Mouse (Mus musculus) intestine, embryonic 16.5 days (tissue): ENCODE data around the gene Treml1. TPM values are rescaled to one million over a fixed set of nuclear protein-coding genes. Genes with fewer than 3 reads are reported as not detected.
"Not testable (repeated sequence)": the region's sequence is repeated elsewhere in the genome, so short reads cannot be mapped to it uniquely, and the experiment has no call there.

Experiments used
- ATAC-seq: fragments of 200-750 bp; cut with Nextera tagmentation; 2 replicates; pipeline ENCODE4 v1.8.0; 2017; ENCODE audit warnings: moderate TSS enrichment, moderate library complexity
- H3K27ac ChIP-seq: fragments of 300-500 bp; sonication (generic); 2 replicates; pipeline ENCODE4 v1.5.1; 2014; ENCODE audit warnings: mild to moderate bottlenecking, low read length
- H3K27me3 ChIP-seq: fragments of 300-500 bp; sonication (generic); replicated peaks from 2 replicates; pipeline ENCODE4 v1.6.1; 2014; ENCODE audit warnings: low read length, control low read depth, mixed read lengths; ENCODE audit not compliant: control insufficient read depth, insufficient read depth
- H3K36me3 ChIP-seq: fragments of 300-500 bp; sonication (generic); 2 replicates; pipeline ENCODE4 v1.6.1; 2014; ENCODE audit warnings: low read length, control low read depth; ENCODE audit not compliant: control insufficient read depth, insufficient read depth
- H3K4me1 ChIP-seq: fragments of 300-500 bp; sonication (generic); 2 replicates; pipeline ENCODE4 v1.6.1; 2014; ENCODE audit warnings: low read length, control low read depth, mixed read lengths; ENCODE audit not compliant: control insufficient read depth, insufficient read depth
- H3K4me2 ChIP-seq: fragments of 300-500 bp; sonication (generic); 2 replicates; pipeline ENCODE4 v1.6.1; 2014; ENCODE audit warnings: low read depth, low read length, control low read depth
- H3K4me3 ChIP-seq: fragments of 300-500 bp; sonication (generic); 2 replicates; pipeline ENCODE4 v1.5.1; 2014; ENCODE audit warnings: mild to moderate bottlenecking, low read length
- H3K9ac ChIP-seq: fragments of 300-500 bp; sonication (generic); 2 replicates; pipeline ENCODE4 v1.6.1; 2014; ENCODE audit warnings: low read depth, low read length
- H3K9me3 ChIP-seq: fragments of 300-500 bp; sonication (generic); 2 replicates; pipeline ENCODE4 v1.6.1; 2016; ENCODE audit warnings: low read length, control low read depth; ENCODE audit not compliant: control insufficient read depth
- WGBS: fragments of 180-500 bp; shearing (Covaris S2); extraction: QIAGEN DNeasy Blood & Tissue Kit; methylation state at CpG from one replicate; pipeline ENCODE4 v1.1.7; 2014; 5-methylcytosine and 5-hydroxymethylcytosine counted together
- polyA plus RNA-seq: library from polyadenylated mRNA; unstranded; fragments of >200 nt; fragmentation: Nextera tagmentation; extraction: Ambion mirVana; gene quantifications from 2 replicates; pipeline ENCODE4 v1.2.1, GENCODE M21; 2015

Treml1 gene
- 0.44 and 0.98 TPM in 2 replicates for polyA plus RNA-seq

DNA sequence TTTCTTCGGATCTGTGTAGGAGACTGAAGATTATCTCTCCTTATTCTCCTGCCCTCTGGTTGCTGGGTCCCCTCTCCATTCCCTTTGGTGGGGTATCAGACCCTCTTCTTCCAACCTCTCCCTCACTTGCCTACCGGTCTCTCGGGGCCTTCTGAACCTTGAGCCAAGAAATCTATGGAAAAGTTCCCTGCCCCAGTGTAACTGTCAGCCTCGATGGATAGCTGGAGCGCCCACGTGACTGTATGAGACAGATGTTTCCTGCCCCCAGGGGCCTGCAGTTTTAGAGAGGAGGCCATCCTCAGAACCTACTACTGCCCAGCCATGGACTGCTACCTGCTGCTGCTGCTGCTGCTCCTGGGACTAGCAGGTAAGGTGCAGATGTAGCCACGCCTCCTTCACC lies at the start of gene Treml1:
Gene Treml1 (plus strand): TSS at position 301 of the 400 bp plus-strand sequence.
- 72% methylated on average over 7 of the region's 7 CpGs for whole genome bisulfite sequencing
- no peak for ATAC-seq
- no peaks in the 10 kb centered on the region for H3K36me3 ChIP-seq
- H3K9me3 ChIP-seq = no peaks in the 10 kb centered on the region
- H3K27me3 ChIP-seq = no peaks in the 10 kb centered on the region
- H3K4me3 ChIP-seq = no peak within 1 kb of the TSS
- H3K27ac ChIP-seq = no peak within 1 kb of the TSS
- no peak within 1 kb of the TSS for H3K9ac ChIP-seq
- H3K4me2 ChIP-seq = no peak within 1 kb of the TSS
- H3K4me1 ChIP-seq = no peaks in the 10 kb centered on the region

DNA sequence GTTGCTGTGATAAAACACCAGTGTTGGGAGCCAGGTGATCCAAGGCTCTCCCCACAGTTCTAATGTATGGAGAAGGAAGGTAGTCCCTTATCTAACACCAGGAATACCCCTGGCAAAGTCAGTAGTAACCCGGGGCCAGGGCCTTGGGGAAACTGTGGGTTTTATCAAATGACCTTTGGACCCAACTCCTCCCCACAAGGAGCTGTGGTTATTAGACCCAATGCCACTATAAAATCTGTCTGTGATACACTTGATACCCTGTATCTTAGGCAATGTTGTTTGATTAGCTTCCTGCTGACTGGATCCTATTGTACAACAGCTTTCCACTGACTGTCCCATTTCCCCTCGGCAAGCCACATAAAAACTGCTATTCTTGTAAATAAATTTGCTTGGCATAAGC lies 47.6 kb upstream of the Treml1 start:
- no peak overlapping the region for H3K9ac ChIP-seq
- H3K9me3 ChIP-seq = no peaks in the 10 kb centered on the region
- H3K4me2 ChIP-seq = no peak overlapping the region
- no peaks in the 10 kb centered on the region for H3K27me3 ChIP-seq
- H3K27ac ChIP-seq = no peak overlapping the region
- 38% methylated on average over 2 of the region's 2 CpGs for WGBS
- no peak overlapping the region for H3K4me3 ChIP-seq
- H3K4me1 ChIP-seq = peaks cover 2% of the 10 kb centered on the region; the same call in 1 of the 2 replicates
- H3K36me3 ChIP-seq = no peaks in the 10 kb centered on the region
- peak; percentile 92 for ATAC-seq

DNA sequence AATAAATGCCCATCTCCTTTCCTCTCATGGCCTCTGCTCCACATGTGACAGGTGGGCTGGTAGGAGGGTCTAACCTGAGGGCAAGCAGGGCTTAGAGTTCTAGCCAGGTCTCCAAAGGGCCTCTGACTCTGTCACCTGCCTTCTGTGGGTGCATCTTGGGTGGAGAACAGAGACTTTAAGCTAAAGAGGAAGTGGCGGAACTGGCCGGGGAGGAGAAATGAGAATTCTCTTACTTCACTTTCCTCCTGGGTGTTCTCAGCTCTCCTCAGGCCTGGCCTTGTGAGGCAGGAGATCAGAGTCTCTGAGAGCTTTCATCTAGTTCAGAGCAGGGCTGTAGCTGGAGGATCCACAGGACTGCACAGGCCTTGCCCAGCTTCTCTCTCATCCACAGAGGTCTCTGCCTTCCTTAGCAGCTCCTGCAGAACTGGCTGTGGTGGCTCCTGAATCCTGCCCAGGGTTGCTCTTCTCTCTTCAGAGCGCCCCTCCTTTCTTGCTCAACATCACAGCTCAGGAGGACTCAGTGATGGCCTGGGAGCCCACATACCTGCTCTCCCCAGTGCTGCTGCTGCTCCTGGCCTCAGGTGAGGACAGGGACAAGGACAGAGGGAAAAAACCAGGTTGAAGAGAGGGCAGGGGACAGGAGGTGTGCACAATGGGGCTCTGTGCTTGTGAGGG lies 43.7 kb upstream of the Treml1 start, which contains the start of gene B430306N03Rik:
Gene B430306N03Rik (plus strand): TSS at position 237 of the 675 bp plus-strand sequence.
- 83% methylated on average over 3 of the region's 3 CpGs for WGBS
- H3K36me3 ChIP-seq = not testable (repeated sequence)

DNA sequence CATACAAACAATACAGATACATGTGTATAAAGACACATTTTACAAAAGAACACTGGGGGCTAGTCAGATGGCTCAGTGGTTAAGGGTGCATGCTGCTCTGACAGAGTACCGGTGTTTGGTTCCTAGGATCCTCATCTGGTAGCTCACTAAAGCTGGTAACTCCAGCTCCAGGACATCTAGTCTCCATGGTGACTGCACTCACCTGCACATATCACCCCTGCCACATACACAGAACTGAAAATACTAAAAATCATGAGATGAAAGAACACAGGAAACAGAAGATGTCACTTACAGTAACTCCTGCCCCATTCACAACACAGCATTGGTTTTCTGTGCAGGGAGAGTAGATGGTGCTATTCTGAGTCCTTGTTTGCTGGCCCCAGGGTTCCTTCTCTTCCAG lies 41.0 kb upstream of the Treml1 start:
- Histone ChIP-seq H3K27me3 (no peaks in the 10 kb centered on the region), H3K9ac (no peak overlapping the region), H3K27ac (no peak overlapping the region), H3K4me2 (no peak overlapping the region), H3K4me1 (no peaks in the 10 kb centered on the region), H3K9me3 (no peaks in the 10 kb centered on the region), H3K4me3 (no peak overlapping the region), H3K36me3 (no peaks in the 10 kb centered on the region)
- no peak for ATAC-seq
- 88% methylated on average over 1 of the region's 1 CpGs for WGBS

More for the DNA sequence above, 43.7 kb upstream of the Treml1 start, which contains the start of gene B430306N03Rik:
- H3K27ac ChIP-seq, H3K4me3 ChIP-seq, H3K9me3 ChIP-seq, H3K4me1 ChIP-seq, H3K9ac ChIP-seq, H3K27me3 ChIP-seq, ATAC-seq, H3K4me2 ChIP-seq: not testable (repeated sequence)

DNA sequence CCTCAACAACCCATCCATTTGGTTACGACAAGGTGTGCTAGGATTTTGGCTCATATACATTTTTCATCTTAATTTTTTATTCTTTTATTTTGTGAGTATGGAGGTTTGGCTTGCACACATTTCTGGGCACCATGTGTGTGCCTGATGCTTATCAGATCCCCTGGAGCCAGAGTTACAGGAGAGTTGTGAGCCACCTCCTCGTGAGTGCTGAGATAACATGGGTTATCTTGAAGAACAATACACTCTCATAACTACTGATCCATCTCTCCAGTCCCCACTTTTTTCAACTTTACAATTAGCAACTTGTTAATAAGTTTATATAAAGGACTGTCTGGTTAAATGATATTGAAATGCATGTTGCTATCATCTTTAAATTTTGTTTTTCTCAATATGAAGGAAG lies 38.4 kb upstream of the Treml1 start:
- Histone ChIP-seq H3K4me2 (no peak overlapping the region), H3K4me3 (no peak overlapping the region), H3K9me3 (no peaks in the 10 kb centered on the region), H3K4me1 (no peaks in the 10 kb centered on the region), H3K27ac (no peak overlapping the region), H3K27me3 (no peaks in the 10 kb centered on the region), H3K36me3 (no peaks in the 10 kb centered on the region), H3K9ac (no peak overlapping the region)
- 76% methylated on average over 2 of the region's 2 CpGs for WGBS
- no peak for ATAC-seq

DNA sequence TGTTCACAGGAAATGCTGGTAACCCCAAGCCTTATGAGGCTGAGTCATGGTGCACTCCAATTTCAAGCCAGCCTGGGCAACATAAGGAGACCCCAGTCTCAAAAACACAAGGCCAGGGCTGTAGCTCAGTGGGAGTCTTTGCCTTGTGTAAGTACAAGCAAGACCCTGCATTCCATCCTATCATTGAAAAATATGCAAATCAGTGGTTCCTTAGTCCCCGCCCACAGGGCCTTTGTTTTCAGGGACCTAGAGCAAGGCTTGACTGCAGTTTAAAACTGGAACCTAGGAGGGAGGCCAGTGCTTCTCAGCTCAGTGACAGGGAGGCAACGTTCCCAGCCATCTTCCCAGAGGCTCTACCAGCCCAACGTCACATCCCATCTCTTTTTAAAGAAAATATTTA lies 36.5 kb upstream of the Treml1 start:
- no peak overlapping the region for H3K9ac ChIP-seq

DNA sequence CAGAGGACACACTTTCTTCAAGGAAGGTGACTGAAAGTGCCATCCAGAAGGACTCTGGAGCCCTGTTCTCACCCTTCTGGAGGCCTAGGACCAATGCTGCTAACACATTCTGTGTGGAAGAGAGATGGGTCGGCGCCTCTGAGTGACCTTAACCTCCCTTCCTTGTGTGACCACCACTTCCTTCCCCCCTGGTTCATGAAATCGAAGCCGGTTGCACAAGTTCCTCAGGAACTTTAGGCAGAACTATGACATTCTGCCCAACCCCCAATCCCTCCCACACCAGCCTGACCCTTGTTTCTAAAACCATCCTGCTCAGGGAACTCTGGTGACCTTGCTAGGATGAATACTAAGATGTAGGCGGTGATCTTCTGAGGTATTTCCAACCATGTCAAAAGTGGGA lies 35.5 kb upstream of the Treml1 start:
- Histone ChIP-seq H3K4me2 (no peak overlapping the region), H3K4me1 (no peaks in the 10 kb centered on the region), H3K27ac (no peak overlapping the region), H3K4me3 (no peak overlapping the region), H3K27me3 (no peaks in the 10 kb centered on the region), H3K36me3 (no peaks in the 10 kb centered on the region), H3K9ac (no peak overlapping the region), H3K9me3 (no peaks in the 10 kb centered on the region)
- ATAC-seq = no peak
- 90% methylated on average over 5 of the region's 5 CpGs for WGBS

More for the DNA sequence above, 36.5 kb upstream of the Treml1 start:
- 72% methylated on average over 3 of the region's 3 CpGs for WGBS
- Histone ChIP-seq H3K4me1 (no peaks in the 10 kb centered on the region), H3K9me3 (no peaks in the 10 kb centered on the region), H3K27me3 (no peaks in the 10 kb centered on the region), H3K36me3 (no peaks in the 10 kb centered on the region), H3K4me3 (no peak overlapping the region), H3K27ac (no peak overlapping the region), H3K4me2 (no peak overlapping the region)
- no peak for ATAC-seq

DNA sequence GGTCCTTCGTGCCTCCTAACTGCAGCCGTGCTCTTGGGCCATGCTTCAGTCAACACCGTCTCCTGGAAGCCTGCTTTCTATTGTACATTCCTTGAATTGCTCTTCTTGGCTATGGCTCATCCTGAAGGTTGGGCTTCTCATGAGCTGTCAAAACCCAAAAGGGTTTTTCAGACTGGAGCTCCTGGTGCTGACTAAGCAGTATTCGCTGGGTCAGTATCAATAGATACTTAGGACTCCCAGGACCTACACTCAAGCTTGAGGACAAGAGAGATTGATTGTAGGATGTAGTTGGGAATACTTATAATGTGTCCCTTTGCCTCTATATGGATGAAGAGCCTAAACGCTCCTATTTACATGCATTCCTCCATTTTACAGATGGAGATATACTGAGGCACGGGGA lies 34.6 kb upstream of the Treml1 start:
- WGBS = 91% methylated on average over 6 of the region's 6 CpGs
- no peaks in the 10 kb centered on the region for H3K36me3 ChIP-seq
- H3K4me2 ChIP-seq = no peak overlapping the region
- H3K4me3 ChIP-seq = no peak overlapping the region
- H3K27me3 ChIP-seq = no peaks in the 10 kb centered on the region
- H3K4me1 ChIP-seq = no peaks in the 10 kb centered on the region
- no peak for ATAC-seq
- H3K27ac ChIP-seq = no peak overlapping the region
- no peaks in the 10 kb centered on the region for H3K9me3 ChIP-seq
- H3K9ac ChIP-seq = no peak overlapping the region

DNA sequence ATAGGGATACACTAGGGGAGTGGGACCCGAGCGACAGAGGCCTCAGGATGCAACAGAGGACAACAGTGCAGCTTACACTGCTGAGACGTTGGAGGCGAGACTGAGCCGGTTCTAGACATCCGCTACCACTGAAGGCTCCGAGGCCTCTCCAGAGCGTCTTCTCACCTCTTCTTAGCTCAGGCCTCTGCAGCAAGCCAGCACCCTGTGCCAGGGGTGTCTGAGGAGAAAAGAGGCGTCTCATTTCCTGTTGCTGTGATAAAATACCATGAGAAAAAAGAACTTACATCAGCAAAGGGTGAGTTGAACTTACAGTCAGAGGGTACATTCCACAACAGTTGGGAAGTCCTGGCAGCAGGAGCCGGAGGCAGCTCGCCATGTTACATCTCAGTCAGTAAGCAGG lies 34.1 kb upstream of the Treml1 start:
- Histone ChIP-seq H3K4me2 (no peak overlapping the region), H3K9me3 (no peaks in the 10 kb centered on the region), H3K27me3 (no peaks in the 10 kb centered on the region), H3K4me1 (no peaks in the 10 kb centered on the region), H3K4me3 (no peak overlapping the region), H3K9ac (no peak overlapping the region), H3K27ac (no peak overlapping the region), H3K36me3 (no peaks in the 10 kb centered on the region)
- WGBS = 86% methylated on average over 11 of the region's 11 CpGs
- no peak for ATAC-seq

DNA sequence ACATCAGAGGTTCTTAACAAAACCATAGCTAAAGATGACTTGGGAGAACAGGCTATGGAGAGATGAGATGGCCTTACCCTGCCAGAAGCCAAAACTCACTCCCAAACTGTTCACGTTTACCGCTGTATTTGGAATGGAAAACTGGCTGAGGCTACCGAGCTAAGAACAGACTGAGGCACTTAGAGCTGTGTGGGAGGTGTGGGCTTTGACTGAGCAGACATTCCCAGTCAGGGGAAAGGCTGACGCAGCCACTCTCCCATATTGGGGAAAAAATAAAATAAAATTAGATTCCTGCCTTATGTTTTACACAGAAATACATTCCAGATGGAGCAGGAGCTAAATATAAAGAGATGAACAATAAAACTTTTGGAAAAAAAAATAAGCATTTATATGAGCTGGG lies 33.1 kb upstream of the Treml1 start:
- Histone ChIP-seq H3K27me3 (no peaks in the 10 kb centered on the region), H3K27ac (no peak overlapping the region), H3K4me2 (no peak overlapping the region), H3K4me3 (no peak overlapping the region), H3K9ac (no peak overlapping the region), H3K9me3 (no peaks in the 10 kb centered on the region), H3K36me3 (no peaks in the 10 kb centered on the region), H3K4me1 (no peaks in the 10 kb centered on the region)
- ATAC-seq = no peak
- WGBS = 73% methylated on average over 4 of the region's 4 CpGs
